In the genomic region with DNA sequence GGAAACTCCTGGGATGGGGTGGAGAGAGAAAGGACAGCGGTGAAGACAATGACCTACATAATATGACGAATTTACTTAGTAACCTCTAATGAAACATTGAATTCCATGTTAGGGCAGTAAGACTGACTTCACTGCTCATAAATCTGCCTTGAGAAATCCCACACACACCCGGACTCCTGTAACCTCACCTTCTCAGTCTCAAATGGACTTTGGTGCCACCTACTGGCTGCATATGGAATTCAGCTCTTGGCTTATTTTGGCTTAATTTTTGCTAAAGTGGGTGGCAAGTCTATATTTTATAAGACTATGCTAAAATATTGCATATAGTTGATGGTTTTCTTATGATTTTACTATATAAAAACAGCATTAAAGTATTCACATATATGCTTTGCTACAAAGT, we compare ENCODE assay signal across 9 mouse cellular contexts. TPM values are rescaled to one million over a fixed set of nuclear protein-coding genes. Genes with fewer than 3 reads are reported as not detected.
A peak's percentile ranks its signal among the peaks of the same experiment; 100 is the strongest.
DNase-seq lines count a peak whose midpoint lies in the region; ATAC-seq and TF ChIP-seq lines count a peak whose summit lies in the region.
"Had no signal": no experiment of that assay in that cellular context is flagged by ENCODE, and none has a peak within 500 bp of the region (broad histone marks: within the 10 kb centered on the region; RNA-seq: fewer than 3 reads in every experiment).

No protein-coding gene starts in this region.

- no peaks in the 10 kb centered on the region for H3K27me3 ChIP-seq in hindbrain, embryonic 11.5 days (ENCODE audit: control insufficient read depth, insufficient read depth, low read length)
- H3K27me3 ChIP-seq in hindbrain, embryonic 12.5 days = no peaks in the 10 kb centered on the region
- H3K27me3 ChIP-seq in E14TG2a.4 (ENCODE audit: insufficient read depth, low read length) = no peaks in the 10 kb centered on the region
- H3K27me3 ChIP-seq in midbrain, postnatal 0 days (ENCODE audit: insufficient read depth, low read length) = no peaks in the 10 kb centered on the region
- H3K27me3 ChIP-seq: embryonic facial prominence, embryonic 12.5 days had no signal

- H3K9ac ChIP-seq in hindbrain, embryonic 11.5 days (ENCODE audit: low read depth, low read length) = no peak overlapping the region
- no peak overlapping the region for H3K9ac ChIP-seq in hindbrain, embryonic 12.5 days
- H3K9ac ChIP-seq in midbrain, postnatal 0 days (replicated peaks; ENCODE audit: low read length, poor library complexity, severe bottlenecking) = no peak overlapping the region
- H3K9ac ChIP-seq: embryonic facial prominence, embryonic 12.5 days had no signal

- peak; percentile 95 for TF ChIP-seq CTCF in E14TG2a.4 (conservative IDR thresholded peaks at IDR 0.05; ENCODE audit: low read length)
- TF ChIP-seq CTCF in midbrain, postnatal 0 days (IDR thresholded peaks at IDR 0.05) = peak; percentile 90

- no peak overlapping the region for H3K4me3 ChIP-seq in hindbrain, embryonic 11.5 days (ENCODE audit: low read depth, low read length)
- H3K4me3 ChIP-seq in hindbrain, embryonic 12.5 days = no peak overlapping the region
- H3K4me3 ChIP-seq in E14TG2a.4 (replicated peaks; ENCODE audit: low read length) = no peak overlapping the region
- no peak overlapping the region for H3K4me3 ChIP-seq in midbrain, postnatal 0 days (ENCODE audit: low read depth, low read length)
- H3K4me3 ChIP-seq: embryonic facial prominence, embryonic 12.5 days had no signal

- H3K4me2 ChIP-seq in hindbrain, embryonic 11.5 days (replicated peaks; ENCODE audit: low read depth, low read length) = no peak overlapping the region
- no peak overlapping the region for H3K4me2 ChIP-seq in hindbrain, embryonic 12.5 days (replicated peaks)
- H3K4me2 ChIP-seq in midbrain, postnatal 0 days (ENCODE audit: low read depth, low read length, poor library complexity, severe bottlenecking) = no peak overlapping the region
- H3K4me2 ChIP-seq: embryonic facial prominence, embryonic 12.5 days had no signal

- 0 out of 2 replicates have a peak, but pooled peaks have one; percentile 35 for ATAC-seq in hindbrain, embryonic 11.5 days (ENCODE audit: low FRiP score)
- ATAC-seq in hindbrain, embryonic 12.5 days (ENCODE audit: low FRiP score) = no peak
- ATAC-seq in midbrain, postnatal 0 days (ENCODE audit: low FRiP score) = no peak

- no peaks in the 10 kb centered on the region for H3K4me1 ChIP-seq in hindbrain, embryonic 11.5 days (replicated peaks; ENCODE audit: control insufficient read depth, insufficient read depth, low read length)
- H3K4me1 ChIP-seq in hindbrain, embryonic 12.5 days = no peaks in the 10 kb centered on the region
- H3K4me1 ChIP-seq in E14TG2a.4 (replicated peaks; ENCODE audit: low read depth, low read length) = peaks cover 4% of the 10 kb centered on the region; the same call in 1 of the 2 replicates
- no peaks in the 10 kb centered on the region for H3K4me1 ChIP-seq in midbrain, postnatal 0 days (ENCODE audit: insufficient read depth, low read length)
- H3K4me1 ChIP-seq: embryonic facial prominence, embryonic 12.5 days had no signal

- H3K9me3 ChIP-seq in hindbrain, embryonic 11.5 days (ENCODE audit: control insufficient read depth, low read length) = no peaks in the 10 kb centered on the region
- no peaks in the 10 kb centered on the region for H3K9me3 ChIP-seq in hindbrain, embryonic 12.5 days (replicated peaks)
- H3K9me3 ChIP-seq in E14TG2a.4 (ENCODE audit: low read length) = peaks cover 9% of the 10 kb centered on the region
- H3K9me3 ChIP-seq in midbrain, postnatal 0 days (ENCODE audit: low read length) = no peaks in the 10 kb centered on the region
- H3K9me3 ChIP-seq: embryonic facial prominence, embryonic 12.5 days had no signal

- WGBS in hindbrain, embryonic 11.5 days = 64% methylated on average over 3 of the region's 3 CpGs
- 47% methylated on average over 3 of the region's 3 CpGs for WGBS in hindbrain, embryonic 12.5 days
- 49% methylated on average over 3 of the region's 3 CpGs for WGBS in midbrain, postnatal 0 days

- peak; percentile 72 for DNase-seq in hindbrain, embryonic 11.5 days (ENCODE audit: low spot score)
- peak; percentile 48 for DNase-seq in c-Kit-positive CD71-positive TER-119-negative erythroid progenitor cells, embryonic 14.5 days (ENCODE audit: low read depth)
- DNase-seq in frontal cortex, postnatal 25 days (ENCODE audit: low spot score in 2 of 2) = peak; percentile 20 to 61
- DNase-seq in layer of hippocampus, postnatal 14 days (ENCODE audit: low spot score in 2 of 2) = peak; percentile 41 to 55
- peak; percentile 66 for DNase-seq in midbrain, postnatal 0 days (ENCODE audit: low spot score)
- DNase-seq in thymus, postnatal 0 days (ENCODE audit: low spot score) = peak; percentile 78

- no peak overlapping the region for H3K27ac ChIP-seq in hindbrain, embryonic 11.5 days (ENCODE audit: low read depth, low read length)
- H3K27ac ChIP-seq in hindbrain, embryonic 12.5 days = no peak overlapping the region
- H3K27ac ChIP-seq in midbrain, postnatal 0 days (ENCODE audit: low read depth, low read length) = no peak overlapping the region
- H3K27ac ChIP-seq: embryonic facial prominence, embryonic 12.5 days had no signal

- no peaks in the 10 kb centered on the region for H3K36me3 ChIP-seq in hindbrain, embryonic 11.5 days (ENCODE audit: control insufficient read depth, insufficient read depth, low read length)
- no peaks in the 10 kb centered on the region for H3K36me3 ChIP-seq in hindbrain, embryonic 12.5 days
- H3K36me3 ChIP-seq in E14TG2a.4 (ENCODE audit: insufficient read depth, low read length) = no peaks in the 10 kb centered on the region
- no peaks in the 10 kb centered on the region for H3K36me3 ChIP-seq in midbrain, postnatal 0 days (ENCODE audit: insufficient read depth, low read length)
- H3K36me3 ChIP-seq: embryonic facial prominence, embryonic 12.5 days had no signal

RNA-seq across cellular contexts. Expression of gene Ccdc89, which starts 16.4 kb away (rescaled TPM):
- polyA plus RNA-seq in hindbrain, embryonic 11.5 days (2014; fragmentation: Nextera tagmentation; extraction: Ambion mirVana) = 3.2 and 3.5 TPM in 2 replicates
- polyA plus RNA-seq in hindbrain, embryonic 12.5 days (2016; fragmentation: Nextera tagmentation; extraction: Ambion mirVana) = 3.0 and 3.1 TPM in 2 replicates
- under 1 TPM; 0.83 to 0.97 TPM for total RNA-seq in layer of hippocampus, postnatal 14 days (2021)
- total RNA-seq in midbrain, postnatal 0 days (2014; rRNA removed) = 1.3 and 1.4 TPM in 2 replicates
- 0.97 and 1.1 TPM in 2 replicates for polyA plus RNA-seq in midbrain, postnatal 0 days (2015; fragmentation: Nextera tagmentation; extraction: Ambion mirVana)
- polyA plus RNA-seq in thymus, postnatal 0 days (2015; fragmentation: Nextera tagmentation; extraction: Ambion mirVana) = 0.22 and 0.24 TPM in 2 replicates

RNA-seq across cellular contexts. Expression of gene Crebzf, which starts 32.6 kb away (rescaled TPM):
- 48.8 and 59.3 TPM in 2 replicates for polyA plus RNA-seq in hindbrain, embryonic 11.5 days (2014; fragmentation: Nextera tagmentation; extraction: Ambion mirVana)
- 62.7 and 69.4 TPM in 2 replicates for polyA plus RNA-seq in hindbrain, embryonic 12.5 days (2016; fragmentation: Nextera tagmentation; extraction: Ambion mirVana)
- total RNA-seq in layer of hippocampus, postnatal 14 days (2021) = 10 to 100 TPM; 70.6 to 83.1 TPM
- 89.3 and 92.8 TPM in 2 replicates for total RNA-seq in midbrain, postnatal 0 days (2014; rRNA removed)
- polyA plus RNA-seq in midbrain, postnatal 0 days (2015; fragmentation: Nextera tagmentation; extraction: Ambion mirVana) = 22.0 and 24.5 TPM in 2 replicates
- 34.7 and 38.5 TPM in 2 replicates for polyA plus RNA-seq in thymus, postnatal 0 days (2015; fragmentation: Nextera tagmentation; extraction: Ambion mirVana)

RNA-seq across cellular contexts. Expression of gene Tmem126a, which starts 47.1 kb away (rescaled TPM):
- 120 and 122 TPM in 2 replicates for polyA plus RNA-seq in hindbrain, embryonic 11.5 days (2014; fragmentation: Nextera tagmentation; extraction: Ambion mirVana)
- polyA plus RNA-seq in hindbrain, embryonic 12.5 days (2016; fragmentation: Nextera tagmentation; extraction: Ambion mirVana) = 101 and 114 TPM in 2 replicates
- 10 to 100 TPM; 42.4 to 44.7 TPM for total RNA-seq in layer of hippocampus, postnatal 14 days (2021)
- 41.2 and 65.6 TPM in 2 replicates for total RNA-seq in midbrain, postnatal 0 days (2014; rRNA removed)
- 129 and 137 TPM in 2 replicates for polyA plus RNA-seq in midbrain, postnatal 0 days (2015; fragmentation: Nextera tagmentation; extraction: Ambion mirVana)
- polyA plus RNA-seq in thymus, postnatal 0 days (2015; fragmentation: Nextera tagmentation; extraction: Ambion mirVana) = 60.0 and 67.6 TPM in 2 replicates
